Mouse (Mus musculus) embryonic facial prominence, embryonic 13.5 days (tissue): ENCODE measurements around the gene Abcf3. TPM values are rescaled to one million over a fixed set of nuclear protein-coding genes. Genes with fewer than 3 reads are reported as not detected.
A peak's percentile ranks its signal among the peaks of the same experiment; 100 is the strongest.

ENCODE experiments used
- ATAC-seq: fragments of 200-750 bp; cut with Nextera tagmentation; 2 replicates; pipeline ENCODE4 v1.8.0; 2017; ENCODE audit warnings: low read depth; ENCODE audit not compliant: insufficient number of reproducible peaks, insufficient read depth, low FRiP score, low TSS enrichment
- H3K27ac ChIP-seq: fragments of 300-500 bp; sonication (generic); 2 replicates; pipeline ENCODE4 v1.5.1; 2015; ENCODE audit warnings: moderate library complexity, mild to moderate bottlenecking, inconsistent platforms
- H3K27me3 ChIP-seq: fragments of 300-500 bp; sonication (generic); 2 replicates; pipeline ENCODE4 v1.6.1; 2015; ENCODE audit warnings: mild to moderate bottlenecking, inconsistent platforms
- H3K36me3 ChIP-seq: fragments of 300-500 bp; sonication (generic); 2 replicates; pipeline ENCODE4 v1.6.1; 2015; ENCODE audit warnings: mild to moderate bottlenecking, inconsistent platforms
- H3K4me1 ChIP-seq: fragments of 300-500 bp; sonication (generic); 2 replicates; pipeline ENCODE4 v1.6.1; 2015; ENCODE audit warnings: inconsistent platforms
- H3K4me2 ChIP-seq: fragments of 300-500 bp; sonication (generic); 2 replicates; pipeline ENCODE4 v1.6.1; 2015; ENCODE audit warnings: moderate library complexity, mild to moderate bottlenecking, inconsistent platforms
- H3K4me3 ChIP-seq: fragments of 300-500 bp; sonication (generic); 2 replicates; pipeline ENCODE4 v1.5.1; 2015; ENCODE audit warnings: mild to moderate bottlenecking, inconsistent platforms
- H3K9ac ChIP-seq: fragments of 300-500 bp; sonication (generic); 2 replicates; pipeline ENCODE4 v1.6.1; 2015; ENCODE audit warnings: mild to moderate bottlenecking, inconsistent platforms
- H3K9me3 ChIP-seq: fragments of 300-500 bp; sonication (generic); 2 replicates; pipeline ENCODE4 v1.6.1; 2016; ENCODE audit warnings: inconsistent platforms
- WGBS: fragments of 180-500 bp; shearing (Covaris S2); methylation state at CpG from one replicate; pipeline ENCODE4 v1.1.7; 2015; ENCODE audit warnings: mixed read lengths; 5-methylcytosine and 5-hydroxymethylcytosine counted together
- microRNA counts: library from miRNA; unstranded; fragments of <30 nt; microRNA quantifications from one replicate; lab custom pipeline; 2016
- microRNA-seq: library from miRNA; unstranded; fragments of <30 nt; microRNA quantifications from one replicate; pipeline ENCODE4, GENCODE M21; 2016
- polyA plus RNA-seq: library from polyadenylated mRNA; unstranded; fragments of >200 nt; fragmentation: Nextera tagmentation; extraction: Ambion mirVana; gene quantifications from 2 replicates; pipeline ENCODE4 v1.2.1, GENCODE M21; 2015

Abcf3 gene
- polyA plus RNA-seq, 1 experiment from 2014 or later = 77.4 TPM

- no peaks in the 10 kb centered on the region for H3K36me3 ChIP-seq
- no peak overlapping the region for H3K4me3 ChIP-seq
- ATAC-seq = no peak
- peaks cover 12% of the 10 kb centered on the region for H3K4me1 ChIP-seq
- H3K27me3 ChIP-seq = peaks cover 50% of the 10 kb centered on the region
- H3K4me2 ChIP-seq = no peak overlapping the region
- H3K27ac ChIP-seq = no peak overlapping the region
- WGBS = 83% methylated on average over 7 of the region's 7 CpGs
- H3K9ac ChIP-seq = no peak overlapping the region
- no peaks in the 10 kb centered on the region for H3K9me3 ChIP-seq
Observed at GRCm38 (mm10) chr16:20595060-20595673, 46.8 kb downstream of the Abcf3 start.

DNA sequence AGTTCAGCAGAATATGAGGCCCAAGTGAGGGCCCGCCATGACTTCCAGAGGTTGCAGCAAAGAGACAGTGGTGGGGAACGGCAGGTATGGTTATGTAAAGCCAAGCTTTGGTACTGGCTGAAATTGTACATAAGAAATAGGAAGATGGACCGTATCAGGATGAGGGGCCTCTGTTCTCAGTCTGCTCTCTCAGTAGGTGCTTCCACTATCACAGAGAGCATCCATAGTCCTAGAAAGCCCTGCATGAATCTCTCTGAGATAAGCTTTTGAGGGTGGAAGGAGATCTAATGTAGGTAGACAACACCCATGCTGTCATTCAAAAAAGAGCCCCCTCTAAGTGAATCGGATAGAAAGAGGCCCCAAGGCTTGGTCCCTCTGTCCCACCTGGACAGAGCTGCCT lies 47.4 kb downstream of the Abcf3 start:
- Histone ChIP-seq H3K9me3 (no peaks in the 10 kb centered on the region), H3K4me2 (no peak overlapping the region), H3K4me3 (no peak overlapping the region), H3K27ac (no peak overlapping the region), H3K9ac (no peak overlapping the region), H3K36me3 (no peaks in the 10 kb centered on the region), H3K4me1 (peaks cover 6% of the 10 kb centered on the region), H3K27me3 (peaks cover 44% of the 10 kb centered on the region)
- ATAC-seq = no peak
- WGBS = 83% methylated on average over 4 of the region's 4 CpGs

- Histone ChIP-seq H3K36me3 (no peaks in the 10 kb centered on the region), H3K4me3 (no peak overlapping the region), H3K27me3 (peaks cover 33% of the 10 kb centered on the region), H3K9ac (no peak overlapping the region), H3K4me2 (no peak overlapping the region), H3K27ac (no peak overlapping the region), H3K9me3 (no peaks in the 10 kb centered on the region), H3K4me1 (no peaks in the 10 kb centered on the region)
- 49% methylated on average over 7 of the region's 7 CpGs for WGBS
- ATAC-seq = no peak
Observed at GRCm38 (mm10) chr16:20596687-20597441, 48.5 kb downstream of the Abcf3 start.

DNA sequence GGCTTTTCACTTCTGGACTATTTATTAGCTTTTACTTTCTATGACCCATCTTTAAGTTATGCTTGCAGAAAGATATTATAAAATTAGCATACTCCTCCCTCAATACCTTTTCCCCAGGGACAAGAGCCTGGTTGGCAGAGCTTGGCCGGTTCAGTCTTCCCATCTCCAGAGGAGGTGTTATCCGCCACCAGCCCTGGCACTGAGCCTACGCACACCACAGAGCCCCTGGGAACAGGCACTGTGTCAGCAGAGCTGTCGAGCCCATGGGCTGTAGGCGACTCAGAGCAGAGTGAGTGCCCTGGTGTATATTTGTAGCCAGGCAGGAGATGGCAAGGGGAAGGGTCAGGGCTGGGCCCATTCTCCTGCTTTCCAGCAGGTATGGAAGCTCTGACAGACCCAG lies 52.1 kb downstream of the Abcf3 start:
- no peak overlapping the region for H3K27ac ChIP-seq
- no peak overlapping the region for H3K4me2 ChIP-seq
- peaks cover 17% of the 10 kb centered on the region for H3K36me3 ChIP-seq
- 78% methylated on average over 5 of the region's 5 CpGs for WGBS
- H3K9ac ChIP-seq = no peak overlapping the region
- no peaks in the 10 kb centered on the region for H3K9me3 ChIP-seq
- H3K4me1 ChIP-seq = no peaks in the 10 kb centered on the region
- H3K4me3 ChIP-seq = no peak overlapping the region
- no peaks in the 10 kb centered on the region; the same call in 1 of the 2 replicates for H3K27me3 ChIP-seq
- ATAC-seq = no peak

DNA sequence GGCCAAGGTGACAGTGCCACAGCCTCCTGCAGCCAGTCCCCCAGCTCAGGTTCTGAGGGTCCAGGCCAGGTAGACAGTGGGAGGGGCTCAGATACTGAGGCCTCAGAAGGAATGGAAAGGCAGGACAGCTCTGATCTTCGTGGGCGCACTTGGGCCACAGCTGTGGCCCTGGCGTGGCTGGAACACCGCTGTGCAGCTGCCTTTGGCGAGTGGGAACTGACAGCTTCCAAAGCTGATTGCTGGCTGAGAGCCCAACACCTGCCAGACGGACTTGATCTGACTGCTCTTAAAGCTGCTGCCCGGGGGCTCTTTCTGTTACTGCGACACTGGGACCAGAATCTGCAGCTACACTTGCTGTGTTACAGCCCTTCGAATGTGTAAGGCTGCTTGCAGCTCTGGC lies 56.3 kb downstream of the Abcf3 start:
- no peak overlapping the region for H3K4me3 ChIP-seq
- H3K4me1 ChIP-seq = peaks cover 10% of the 10 kb centered on the region
- H3K27me3 ChIP-seq = no peaks in the 10 kb centered on the region
- H3K4me2 ChIP-seq = no peak overlapping the region
- H3K9ac ChIP-seq = no peak overlapping the region
- no peak overlapping the region for H3K27ac ChIP-seq
- peaks cover 45% of the 10 kb centered on the region for H3K36me3 ChIP-seq
- no peak for ATAC-seq
- 73% methylated on average over 9 of the region's 9 CpGs for WGBS
- no peaks in the 10 kb centered on the region for H3K9me3 ChIP-seq

DNA sequence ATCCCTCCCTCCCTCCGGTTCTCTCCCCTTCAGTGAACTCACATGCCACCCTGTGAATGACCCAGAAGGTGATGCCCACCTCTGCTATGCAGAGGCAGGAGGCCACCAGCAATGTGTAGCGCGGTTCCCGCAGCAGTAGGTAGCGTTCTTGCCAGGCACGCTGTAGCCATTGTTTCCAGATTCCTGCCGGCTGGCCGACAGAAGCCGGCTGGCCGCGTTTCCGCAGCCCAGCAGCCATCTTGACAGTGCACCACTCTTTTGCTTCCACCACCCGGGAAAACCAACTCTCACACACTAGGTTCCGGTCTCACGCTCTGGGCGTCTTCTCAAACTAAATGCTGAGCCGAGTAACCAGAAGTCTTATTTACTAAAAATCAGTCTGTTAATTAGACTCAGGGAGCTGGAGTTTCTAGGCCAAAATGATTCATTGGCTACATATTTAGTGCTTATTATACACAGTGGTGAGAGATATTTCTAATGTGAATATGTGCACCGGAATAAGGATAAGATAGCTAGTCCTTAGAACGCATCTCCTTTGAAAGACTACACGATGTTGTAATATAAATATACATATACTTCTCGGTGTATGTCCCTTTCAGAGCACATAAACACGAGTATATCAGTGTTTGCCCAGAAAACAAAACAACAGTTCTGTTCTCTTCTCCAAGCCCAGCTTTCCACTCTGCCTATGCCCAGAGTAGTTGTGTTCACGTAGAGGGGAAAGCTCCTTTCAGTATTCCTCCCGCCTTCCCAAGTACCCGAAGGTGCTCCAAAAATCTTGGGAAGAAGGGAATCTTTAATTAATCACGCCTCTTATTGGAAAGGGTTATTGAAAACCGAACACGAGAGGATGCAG lies 62.4 kb downstream of the Abcf3 start:
- Histone ChIP-seq H3K27ac (peak overlapping the region; percentile 74), H3K9me3 (no peaks in the 10 kb centered on the region), H3K4me3 (peak overlapping the region; percentile 86), H3K4me2 (peak overlapping the region; percentile 96), H3K9ac (peak overlapping the region; percentile 87), H3K4me1 (peaks cover 21% of the 10 kb centered on the region), H3K27me3 (no peaks in the 10 kb centered on the region), H3K36me3 (peaks cover 26% of the 10 kb centered on the region)
- peak; percentile 56 for ATAC-seq
- WGBS = 1% methylated on average over 28 of the region's 28 CpGs

MicroRNA genes within 50 kb of the gene (microRNA counts, 519-probe panel; counts per million panel counts)
- 3,077 counts per million, percentile 71 among the panel's probes with 10 or more counts for microRNA mmu-miR-1224 (lab: Ali Mortazavi, UCI)

Small RNA genes within 50 kb of the gene (microRNA-seq; reads per million reads assigned to microRNA genes)
- gene Mir1224 = 3.7 reads per million, percentile 15 among the genes with 10 or more reads in this experiment

Other genes starting within 250 kb of the Abcf3 start
- gene Parl, start 246.2 kb upstream of the Abcf3 start, polyA plus RNA-seq = 96.6 and 106 TPM in 2 replicates
- not detected in 2 replicates for gene Cyp2ab1, start 223.2 kb upstream of the Abcf3 start, polyA plus RNA-seq
- gene Abcc5, start 122.2 kb upstream of the Abcf3 start, polyA plus RNA-seq = 77.0 and 88.5 TPM in 2 replicates
- 96.6 and 114 TPM in 2 replicates for gene Eif2b5, start 49.8 kb upstream of the Abcf3 start, polyA plus RNA-seq
- gene Dvl3, start 31.6 kb upstream of the Abcf3 start, polyA plus RNA-seq = 26.7 and 27.1 TPM in 2 replicates
- 610 and 646 TPM in 2 replicates for gene Ap2m1, start 13.1 kb upstream of the Abcf3 start, polyA plus RNA-seq
- 1.6 and 2.8 TPM in 2 replicates for gene Vwa5b2, start 40.9 kb downstream of the Abcf3 start, polyA plus RNA-seq
- gene Eef1akmt4, start 63.0 kb downstream of the Abcf3 start, polyA plus RNA-seq = 30.9 and 33.5 TPM in 2 replicates
- 0.41 TPM in 1 of 2 replicates, not detected in the other for gene Gm49333, start 63.0 kb downstream of the Abcf3 start, polyA plus RNA-seq
- gene Alg3, start 63.2 kb downstream of the Abcf3 start, polyA plus RNA-seq = 37.1 and 39.4 TPM in 2 replicates
- 1.3 and 1.5 TPM in 2 replicates for gene Camk2n2, start 72.7 kb downstream of the Abcf3 start, polyA plus RNA-seq
- gene Ece2, start 81.3 kb downstream of the Abcf3 start, polyA plus RNA-seq = 9.1 and 9.2 TPM in 2 replicates
- 313 and 339 TPM in 2 replicates for gene Psmd2, start 103.1 kb downstream of the Abcf3 start, polyA plus RNA-seq
- gene Eif4g1, start 119.7 kb downstream of the Abcf3 start, polyA plus RNA-seq = 179 and 199 TPM in 2 replicates
- gene Fam131a, start 144.7 kb downstream of the Abcf3 start, polyA plus RNA-seq = 7.0 and 7.2 TPM in 2 replicates
- gene Polr2h, start 169.1 kb downstream of the Abcf3 start, polyA plus RNA-seq = 110 and 112 TPM in 2 replicates
- 15.7 and 18.9 TPM in 2 replicates for gene Clcn2, start 169.2 kb downstream of the Abcf3 start, polyA plus RNA-seq
- 3.4 and 4.5 TPM in 2 replicates for gene Chrd, start 184.6 kb downstream of the Abcf3 start, polyA plus RNA-seq
- 1.00 and 1.2 TPM in 2 replicates for gene Thpo, start 185.9 kb downstream of the Abcf3 start, polyA plus RNA-seq